Mouse (Mus musculus) cerebellum, postnatal 4 days (tissue): Measurements from ENCODE around the gene Ugt1a10.
"Not testable (repeated sequence)": the region's sequence is repeated elsewhere in the genome, so short reads cannot be mapped to it uniquely, and the experiment has no call there.

Experiments used
- DNase-seq, 2 experiments: peaks; one replicate each; pipeline ENCODE4 v3.0.0; 2022; ENCODE audit warnings: low spot score in 2 of 2, mixed read lengths in 1 of 2

Ugt1a10 gene

DNA sequence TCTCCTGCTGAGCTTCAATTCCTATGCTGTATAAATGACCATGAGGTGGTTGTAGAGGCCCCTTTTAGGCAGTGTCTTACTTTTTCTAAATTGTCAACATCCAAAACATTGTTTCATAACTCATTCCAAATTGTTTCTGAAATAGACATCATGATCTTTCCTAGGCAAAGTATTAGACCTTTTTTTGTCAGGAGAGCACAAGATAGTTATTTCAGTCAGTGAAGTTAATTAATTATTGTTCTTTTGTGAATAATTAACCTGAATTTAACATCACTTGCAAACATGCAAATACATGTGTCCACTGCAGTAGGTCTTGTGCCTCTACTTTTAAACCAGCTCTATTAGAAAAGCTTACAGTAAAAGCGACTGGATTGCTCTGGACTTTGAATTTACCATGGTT is at the start of gene Ugt1a10:
Gene Ugt1a10, plus strand, starts transcription at position 301 of the 400 bp plus-strand sequence.
- no peak for DNase-seq

DNA sequence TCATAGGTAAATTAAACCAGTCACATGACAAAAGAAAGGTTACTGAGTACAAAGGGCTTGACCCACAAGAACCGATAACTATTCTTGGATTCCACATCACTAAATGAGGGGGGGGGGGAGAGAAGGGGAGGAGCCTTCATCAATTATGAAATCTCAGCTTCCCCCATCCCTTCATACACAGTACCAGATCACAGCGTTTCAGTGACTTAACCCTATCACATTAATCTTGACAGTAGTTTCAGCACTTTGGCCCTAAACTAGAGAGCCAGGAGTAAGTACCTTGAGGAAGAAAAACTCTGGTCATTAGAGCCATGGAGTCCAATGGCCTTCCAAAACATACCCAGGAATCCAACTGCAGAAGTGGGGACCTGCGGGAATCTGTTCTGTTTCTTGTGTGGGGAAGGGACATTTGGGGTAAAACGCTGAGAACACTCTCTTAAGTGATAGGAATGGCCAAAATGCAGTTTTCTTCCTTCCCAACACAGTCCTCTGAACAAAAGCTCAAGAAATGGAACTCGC is 47.4 kb upstream of the Ugt1a10 start:
- DNase-seq: no peak

DNA sequence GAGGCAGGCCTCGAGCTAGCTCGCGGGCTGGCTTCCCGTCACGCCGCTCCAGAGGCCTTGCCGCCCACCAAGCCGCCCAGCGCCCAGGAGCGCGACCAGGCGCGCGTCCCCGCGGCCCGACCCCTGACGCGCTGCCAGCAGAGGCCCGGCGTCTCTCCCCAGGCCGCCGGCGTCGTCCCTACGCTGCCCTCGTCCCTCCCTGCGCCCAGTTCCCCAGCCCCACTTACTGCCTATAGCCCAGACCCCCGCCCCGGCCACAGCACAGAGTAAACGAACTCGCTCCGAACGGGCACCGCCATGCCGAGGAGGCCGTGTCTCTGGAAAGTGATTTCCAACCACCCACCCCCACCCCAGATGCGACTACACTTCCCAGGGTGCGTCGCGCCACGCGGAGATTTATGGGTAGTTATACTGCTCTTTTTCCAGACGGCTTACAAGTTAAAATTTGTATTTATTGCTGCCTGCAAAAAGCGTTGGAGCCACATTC is 46.9 kb upstream of the Ugt1a10 start, which contains the start of gene Usp40:
Gene Usp40, minus strand, starts transcription at position 341 of the 487 bp plus-strand sequence.
- peak; percentile 52 to 76 for DNase-seq

DNA sequence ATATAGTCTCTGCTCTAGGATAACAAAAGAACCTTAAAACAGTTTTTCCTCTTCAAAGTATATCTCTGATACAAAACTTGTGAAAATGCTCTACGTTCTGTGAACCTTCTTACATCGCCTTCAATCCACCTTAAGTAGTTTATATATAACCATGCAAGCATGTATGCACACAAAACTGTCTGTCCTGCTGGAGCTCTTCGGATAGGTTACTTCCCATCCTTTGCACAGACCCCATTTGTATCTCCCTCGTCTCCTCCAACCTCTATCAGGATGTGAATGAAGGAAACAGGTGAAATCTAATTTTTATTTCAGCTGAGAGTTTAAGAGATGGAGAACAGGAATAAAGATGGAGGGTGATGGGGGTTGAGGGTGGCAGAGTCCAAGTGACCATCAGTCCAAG is 46.5 kb upstream of the Ugt1a10 start:
- DNase-seq: no peak

DNA sequence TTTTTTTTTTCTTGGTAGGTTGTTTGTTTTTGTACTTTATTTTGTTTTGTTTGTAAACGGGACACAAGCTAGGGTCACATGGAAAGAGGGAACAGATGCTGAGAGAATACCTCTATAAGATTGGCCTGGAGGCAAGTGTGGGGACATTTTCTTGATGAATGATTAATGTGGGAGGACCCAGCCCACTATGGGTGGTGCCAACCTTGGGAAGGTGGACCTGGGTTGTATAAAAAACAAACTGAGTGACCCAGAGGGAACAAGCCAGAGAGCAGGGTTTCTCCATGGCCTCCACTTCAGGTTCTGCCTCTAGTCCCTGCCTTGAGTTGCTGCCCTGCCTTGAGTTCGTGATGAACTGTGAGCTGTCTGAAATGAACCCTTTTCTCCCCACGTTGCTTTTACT is 45.7 kb upstream of the Ugt1a10 start:
- DNase-seq: no peak

DNA sequence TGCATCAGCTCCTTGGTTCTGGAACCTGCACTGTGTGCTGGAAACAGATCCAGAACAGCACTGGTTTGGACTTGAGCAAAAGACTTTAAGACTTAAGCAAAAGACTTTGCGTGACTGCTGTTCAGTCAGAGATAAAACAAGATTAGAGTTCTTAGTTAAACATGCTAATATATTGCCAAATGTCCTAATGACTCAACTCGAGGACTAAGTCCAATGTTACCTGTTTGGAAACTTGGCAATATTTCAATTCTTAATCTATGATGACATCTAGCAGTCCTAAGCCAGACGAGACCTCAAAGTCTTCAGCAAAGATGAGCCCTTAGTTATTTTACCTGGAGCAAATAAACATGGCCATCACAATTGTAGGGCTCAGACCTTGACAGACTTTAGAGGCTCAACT is 41.5 kb upstream of the Ugt1a10 start:
- DNase-seq: no peak

DNA sequence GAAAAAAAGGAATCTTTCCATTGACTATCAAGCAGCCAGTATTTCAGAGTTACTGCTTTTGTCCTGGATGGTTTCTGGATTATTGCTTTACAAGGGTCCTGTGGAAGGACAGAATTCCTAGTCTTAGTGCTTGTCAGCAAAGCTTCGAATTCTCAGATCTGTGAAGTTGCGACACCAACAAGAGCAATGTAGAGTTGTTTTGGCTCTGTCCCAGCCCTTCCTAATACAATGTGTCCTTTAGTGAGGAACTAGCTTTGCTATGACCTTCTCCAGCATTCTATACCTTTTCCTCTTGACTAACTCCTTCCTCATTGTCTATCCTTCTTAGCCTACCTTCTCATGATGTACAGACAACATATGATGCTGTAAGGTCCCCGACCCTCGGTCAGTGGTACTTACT is 41.0 kb upstream of the Ugt1a10 start:
- DNase-seq: no peak

DNA sequence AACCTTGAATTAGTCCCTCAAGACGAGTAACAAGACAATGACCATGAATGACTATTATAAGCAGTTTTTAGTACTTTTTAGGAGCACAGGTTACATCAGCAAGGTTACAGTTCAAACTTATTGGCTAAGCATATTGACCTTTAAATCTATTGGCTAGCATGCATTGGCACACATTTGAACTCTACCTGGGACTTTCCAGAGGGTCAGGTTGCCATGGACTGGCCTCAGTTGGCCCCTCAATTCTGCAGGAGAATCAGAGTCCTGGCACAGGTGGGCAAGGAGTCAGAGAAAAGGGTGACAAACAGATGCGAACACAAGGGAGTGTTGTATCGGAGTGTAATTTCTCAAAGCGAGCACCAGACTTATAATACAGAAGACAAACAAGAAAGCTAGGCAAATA is 40.5 kb upstream of the Ugt1a10 start:
- no peak for DNase-seq

DNA sequence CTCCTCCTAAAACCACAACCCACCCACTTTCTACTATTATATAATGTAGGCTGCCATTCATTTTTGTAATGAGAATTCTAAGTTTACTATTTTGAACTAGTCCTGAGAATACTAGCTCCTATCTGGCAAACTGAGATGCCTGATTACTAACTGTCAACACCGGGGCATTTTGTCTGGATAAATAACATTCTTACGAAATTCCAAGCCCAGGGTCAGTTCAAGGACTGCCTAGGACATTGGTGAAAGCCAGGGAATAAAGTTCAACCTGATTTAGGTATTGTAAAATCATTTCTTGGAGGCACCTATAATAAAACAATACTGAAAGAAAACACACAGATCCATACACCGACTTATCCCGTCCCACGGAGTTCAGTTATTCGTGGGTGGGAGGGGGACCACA is 39.8 kb upstream of the Ugt1a10 start:
- no peak for DNase-seq

DNA sequence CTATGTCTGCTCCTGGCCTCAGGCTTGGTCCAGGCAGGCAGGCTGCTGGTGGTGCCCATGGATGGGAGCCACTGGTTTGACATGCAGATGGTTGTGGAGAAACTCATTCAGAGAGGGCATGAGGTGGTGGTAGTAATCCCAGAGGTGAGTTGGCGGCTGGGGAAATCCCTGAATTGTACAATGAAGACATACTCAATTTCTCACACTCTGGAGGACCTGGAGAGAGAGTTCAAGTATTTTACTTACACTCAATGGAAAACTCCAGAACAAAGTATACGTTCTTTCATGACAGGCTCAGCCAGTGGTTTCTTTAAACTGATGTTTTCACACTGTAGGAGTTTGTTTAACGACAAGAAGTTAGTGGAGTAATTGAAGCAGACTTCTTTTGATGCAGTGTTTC is 29.9 kb upstream of the Ugt1a10 start:
- DNase-seq: not testable (repeated sequence)

DNA sequence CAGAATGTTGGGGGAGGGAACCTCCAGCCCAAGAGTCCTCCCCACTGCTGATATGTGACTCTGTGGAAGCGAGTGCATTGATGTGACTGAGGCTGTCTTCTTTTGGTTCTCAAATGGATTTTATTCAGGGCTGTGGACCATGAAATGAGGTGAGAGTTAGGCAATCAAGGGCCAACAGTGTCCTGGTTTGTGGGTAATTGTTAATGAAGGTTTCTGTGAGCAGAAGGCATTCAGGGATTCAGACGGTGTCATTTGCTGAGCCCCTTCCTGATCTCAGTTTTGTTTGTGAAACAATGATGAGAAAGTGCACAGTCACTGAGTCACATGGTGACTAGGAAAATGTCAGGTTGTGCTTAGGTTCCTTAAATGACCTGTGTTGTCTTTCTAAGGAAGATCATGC is 12.1 kb upstream of the Ugt1a10 start:
- not testable (repeated sequence) for DNase-seq

DNA sequence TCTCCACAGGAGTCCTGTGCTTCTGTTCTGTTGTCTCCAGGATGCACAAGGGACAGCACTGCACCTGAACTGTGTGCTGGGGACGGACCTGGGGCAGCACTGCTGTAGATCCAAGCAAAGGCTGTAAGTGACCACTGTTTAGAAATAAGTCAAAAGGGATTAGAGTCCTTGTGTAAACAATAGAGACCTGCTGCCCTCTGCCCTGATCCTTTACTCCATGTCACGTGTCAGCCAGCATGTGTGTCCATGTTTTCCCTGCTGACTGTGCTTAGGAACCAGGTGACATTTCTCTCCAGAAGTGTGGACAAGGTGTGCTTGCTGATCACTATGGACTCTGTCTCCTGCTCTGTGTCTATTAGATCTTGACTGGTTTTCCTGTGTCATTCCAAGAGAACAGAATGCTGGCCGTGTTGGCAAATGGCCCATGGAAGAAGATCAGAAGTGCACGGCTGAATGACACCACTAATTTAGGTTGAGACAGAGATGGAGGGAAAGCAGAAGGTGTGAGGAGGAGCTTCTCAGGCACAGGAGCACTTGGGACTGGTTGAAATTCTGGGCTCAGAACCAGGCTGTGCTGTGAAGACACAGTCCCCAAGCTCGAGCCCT is 10.3 kb upstream of the Ugt1a10 start:
- DNase-seq: not testable (repeated sequence)

DNA sequence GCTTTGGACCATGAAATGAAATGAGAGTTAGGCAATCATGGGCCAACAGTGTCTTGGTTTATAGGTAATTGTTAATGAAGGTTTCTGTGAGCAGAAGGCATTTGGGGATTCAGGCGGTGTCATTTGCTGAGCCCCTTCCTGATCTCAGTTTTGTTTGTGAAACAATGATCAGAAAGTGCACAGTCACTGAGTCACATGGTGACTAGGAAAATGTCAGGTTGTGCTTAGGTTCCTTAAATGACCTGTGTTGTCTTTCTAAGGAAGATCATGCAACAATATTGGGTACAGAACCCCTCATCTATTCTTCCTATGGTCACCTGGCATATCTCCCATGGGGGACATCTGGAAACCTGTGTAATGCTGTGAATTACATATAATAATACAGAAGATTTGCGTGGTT is 7.8 kb upstream of the Ugt1a10 start:
- not testable (repeated sequence) for DNase-seq

DNA sequence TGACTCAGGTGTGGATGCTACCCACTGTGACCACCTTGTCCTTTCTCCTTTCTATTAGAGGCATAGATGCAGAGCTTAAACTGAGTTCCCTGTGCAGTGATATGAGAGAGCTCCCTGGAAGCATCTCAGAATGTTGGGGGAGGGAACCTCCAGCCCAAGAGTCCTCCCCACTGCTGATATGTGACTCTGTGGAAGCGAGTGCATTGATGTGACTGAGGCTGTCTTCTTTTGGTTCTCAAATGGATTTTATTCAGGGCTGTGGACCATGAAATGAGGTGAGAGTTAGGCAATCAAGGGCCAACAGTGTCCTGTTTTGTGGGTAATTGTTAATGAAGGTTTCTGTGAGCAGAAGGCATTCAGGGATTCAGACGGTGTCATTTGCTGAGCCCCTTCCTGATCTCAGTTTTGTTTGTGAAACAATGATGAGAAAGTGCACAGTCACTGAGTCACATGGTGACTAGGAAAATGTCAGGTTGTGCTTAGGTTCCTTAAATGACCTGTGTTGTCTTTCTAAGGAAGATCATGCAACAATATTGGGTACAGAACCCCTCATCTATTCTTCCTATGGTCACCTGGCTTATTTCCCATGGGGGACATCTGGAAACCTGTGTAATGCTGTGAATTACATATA is 11.4 kb downstream of the Ugt1a10 start:
- not testable (repeated sequence) for DNase-seq

DNA sequence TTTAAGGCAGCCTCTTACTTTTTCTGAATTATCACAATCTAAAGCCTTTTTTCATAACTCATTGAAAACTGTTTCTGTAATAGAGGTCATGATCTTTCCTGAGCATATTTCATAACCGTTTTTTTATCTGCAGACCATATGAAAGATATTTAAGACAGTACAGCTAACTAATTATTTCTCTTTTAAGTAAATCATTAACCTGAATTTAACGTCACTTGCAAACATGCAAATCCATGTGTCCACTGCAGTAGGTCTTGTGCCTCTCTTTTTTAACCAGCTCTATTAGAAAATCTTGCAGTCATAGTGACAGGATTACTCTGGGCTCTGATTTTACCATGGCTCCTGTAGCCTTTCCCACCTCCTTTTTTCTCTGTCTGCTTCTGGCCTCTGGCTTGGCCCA is 15.3 kb downstream of the Ugt1a10 start, which contains the start of gene Ugt1a9:
Gene Ugt1a9, plus strand, starts transcription at position 306 of the 400 bp plus-strand sequence.
- DNase-seq: no peak

DNA sequence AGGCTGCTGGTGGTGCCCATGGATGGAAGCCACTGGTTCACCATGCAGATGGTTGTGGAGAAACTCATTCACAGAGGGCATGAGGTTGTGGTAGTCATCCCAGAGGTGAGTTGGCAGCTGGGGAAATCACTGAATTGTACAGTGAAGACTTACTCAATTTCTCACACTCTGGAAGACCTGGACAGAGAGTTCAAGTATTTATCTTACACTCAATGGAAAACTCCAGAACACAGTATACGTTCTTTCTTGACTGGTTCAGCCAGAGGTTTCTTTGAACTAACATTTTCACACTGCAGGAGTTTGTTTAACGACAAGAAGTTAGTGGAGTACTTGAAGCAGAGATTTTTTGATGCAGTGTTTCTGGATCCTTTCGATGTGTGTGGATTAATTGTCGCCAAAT is 15.7 kb downstream of the Ugt1a10 start:
- no peak for DNase-seq

DNA sequence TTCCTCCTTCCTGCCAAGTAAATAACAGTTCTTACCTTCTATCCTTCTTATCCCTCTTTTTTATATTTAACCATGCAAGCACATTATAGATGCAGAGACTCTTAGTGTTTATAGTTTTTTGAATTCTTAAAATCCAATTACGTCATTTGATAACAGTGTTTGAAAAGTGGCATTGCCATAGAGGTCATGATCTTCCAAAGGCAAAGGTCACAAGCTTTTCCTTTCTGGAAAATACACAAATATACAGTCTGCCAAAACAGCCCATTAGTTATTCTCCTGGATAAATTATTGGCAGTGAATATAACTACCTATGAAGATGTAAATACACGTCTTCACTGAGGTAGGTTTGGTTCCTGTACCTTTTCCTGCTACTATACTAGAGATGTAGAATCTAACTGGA is 19.3 kb downstream of the Ugt1a10 start:
- DNase-seq: no peak

DNA sequence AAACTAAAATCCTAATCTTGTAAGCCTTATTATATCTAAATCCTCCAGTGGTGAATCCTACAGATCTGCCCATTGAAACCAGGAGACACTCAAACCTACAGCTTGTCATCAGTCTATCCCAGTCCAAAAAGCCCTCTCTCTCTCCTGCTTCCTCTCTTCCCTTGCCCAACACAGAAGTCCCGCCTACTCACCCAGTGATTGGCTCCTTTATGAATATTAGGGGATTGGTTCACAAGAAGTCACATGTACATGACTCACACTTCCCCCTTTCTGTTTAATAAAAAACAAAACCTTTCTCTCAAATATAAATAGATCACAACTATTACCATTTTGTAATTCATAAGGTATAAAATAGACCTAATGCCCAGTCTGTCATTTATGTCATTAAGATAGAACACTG is 21.9 kb downstream of the Ugt1a10 start:
- no peak for DNase-seq

DNA sequence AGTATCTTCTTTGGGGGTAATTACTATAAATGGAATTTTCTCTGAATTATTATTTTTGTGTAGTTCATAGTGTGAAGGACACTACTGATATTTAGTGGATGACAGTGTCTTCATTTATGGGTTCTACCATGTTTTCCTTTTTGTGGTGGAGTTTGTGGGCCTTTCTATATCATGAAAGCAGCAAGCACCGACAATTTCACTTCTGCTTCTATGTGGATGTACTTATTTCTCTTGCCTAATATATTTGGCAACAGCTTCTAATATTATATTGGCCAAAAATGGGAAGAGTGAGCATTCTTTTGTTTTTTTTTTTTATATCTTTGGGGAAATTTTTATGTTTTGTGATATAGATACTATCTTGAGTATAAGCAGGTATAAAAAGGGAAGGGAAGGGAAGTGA is 26.5 kb downstream of the Ugt1a10 start:
- no peak for DNase-seq

DNA sequence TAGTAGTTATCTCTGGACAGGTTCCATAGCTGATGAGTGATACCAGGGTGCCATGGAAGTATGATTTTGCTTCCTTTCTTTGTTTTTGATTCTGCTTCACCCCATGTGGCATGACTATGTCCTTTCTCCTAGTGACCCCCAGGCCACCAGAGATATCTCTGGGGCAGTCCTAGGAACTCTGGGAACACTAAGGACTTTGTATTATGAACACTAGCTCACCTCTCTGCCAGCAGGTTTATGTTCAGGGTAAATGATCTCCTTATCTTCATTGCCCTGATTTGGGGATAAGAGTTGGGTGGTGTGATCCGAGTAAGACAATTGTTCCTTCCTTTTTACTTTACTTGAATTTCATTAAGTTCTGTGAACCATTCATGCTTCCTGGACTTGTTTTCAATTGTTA is 30.9 kb downstream of the Ugt1a10 start:
- no peak for DNase-seq

DNA sequence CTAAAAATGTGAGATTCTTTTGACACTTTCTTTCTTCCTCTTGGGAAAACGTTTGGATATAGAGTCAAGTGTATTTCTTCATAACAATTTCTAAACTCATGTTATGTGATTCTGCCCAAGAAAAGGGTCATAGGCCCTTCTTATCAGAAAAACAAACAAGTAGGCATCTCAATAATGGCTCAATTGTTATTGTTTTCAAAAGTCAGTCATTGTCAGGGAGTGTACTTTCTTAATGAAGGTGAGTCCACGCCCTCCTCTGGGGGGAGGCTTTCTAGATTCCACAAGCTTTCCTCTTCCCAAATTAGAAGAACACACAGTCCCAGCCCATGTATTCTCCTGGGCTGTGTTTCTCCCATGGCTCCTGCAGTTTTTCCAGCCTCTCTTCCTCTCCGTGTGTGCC is 32.3 kb downstream of the Ugt1a10 start, which contains the start of gene Ugt1a8:
Gene Ugt1a8, plus strand, starts transcription at position 301 of the 400 bp plus-strand sequence.
- DNase-seq: no peak

DNA sequence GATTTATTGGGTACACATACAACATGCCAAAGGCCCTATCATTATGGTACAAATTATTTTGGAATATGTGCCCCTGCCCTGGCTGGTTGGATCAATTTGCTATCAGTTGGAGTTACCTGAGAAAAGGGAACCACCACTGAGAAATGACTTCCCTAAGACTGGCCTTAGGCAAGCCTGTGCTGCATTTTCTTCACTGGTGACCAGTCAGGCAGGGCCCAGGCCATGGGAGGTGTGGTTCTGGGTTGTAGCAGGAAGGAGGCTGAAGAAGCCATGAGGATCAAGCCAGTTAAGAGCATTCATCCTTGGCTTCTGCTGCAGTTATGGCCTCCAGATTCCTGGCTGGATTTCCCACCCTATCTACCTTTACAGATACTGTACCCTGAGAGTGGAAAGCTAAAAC is 37.2 kb downstream of the Ugt1a10 start:
- no peak for DNase-seq

DNA sequence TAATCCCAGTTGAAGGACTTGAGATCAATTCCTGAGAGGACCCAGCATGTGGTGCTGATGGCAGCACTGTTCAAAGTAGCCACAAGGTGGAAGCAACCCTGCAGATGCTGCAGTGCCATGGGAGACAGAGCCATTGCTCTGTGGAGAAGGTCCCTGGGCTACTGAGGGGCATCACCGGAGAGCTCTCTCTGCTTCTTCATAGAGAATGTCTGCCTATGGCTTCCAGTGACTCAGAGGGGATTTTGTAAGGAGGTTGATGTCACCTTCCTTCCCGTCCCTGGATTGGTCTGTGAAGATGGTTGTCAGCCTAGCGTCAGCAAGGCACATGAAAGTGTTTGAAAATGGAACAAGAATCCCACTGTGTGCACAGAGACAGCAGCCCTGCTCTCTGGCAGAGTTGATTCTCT is 39.1 kb downstream of the Ugt1a10 start:
- DNase-seq: not testable (repeated sequence)
